Mouse (Mus musculus): ENCODE results near the gene Usp5. TPM values are rescaled to one million over a fixed set of nuclear protein-coding genes. Genes with fewer than 3 reads are reported as not detected.
"Not testable (repeated sequence)": the region's sequence is repeated elsewhere in the genome, so short reads cannot be mapped to it uniquely, and the experiment has no call there.

Usp5 gene
- polyA plus RNA-seq, 1 experiment: 37.4 TPM

GRCm38 (mm10) chr6:124805341-124806321, 23.7 kb downstream of the Usp5 start:
- Histone ChIP-seq H3K27me3 (ENCODE audit: control insufficient read depth, insufficient read depth, low read length) (no peaks in the 10 kb centered on the region), H3K36me3 (ENCODE audit: control insufficient read depth, insufficient read depth, low read length) (no peaks in the 10 kb centered on the region; the same call in 1 of the 2 replicates), H3K4me1 (ENCODE audit: control insufficient read depth, insufficient read depth, low read length) (peaks cover 29% of the 10 kb centered on the region), H3K27ac (ENCODE audit: control insufficient read depth, insufficient read depth, low read depth, low read length) (peak overlapping the region; percentile 97), H3K4me3 (ENCODE audit: control insufficient read depth, low read depth, low read length) (peak overlapping the region; percentile 93)
- peak; percentile 95 for TF ChIP-seq POLR2A (IDR thresholded peaks at IDR 0.05; ENCODE audit: control insufficient read depth, low read depth, low read length)
- no peak for TF ChIP-seq CTCF (IDR thresholded peaks at IDR 0.05; ENCODE audit: control insufficient read depth, insufficient read depth, insufficient replicate concordance, low read depth, low read length)

- H3K4me1 ChIP-seq (ENCODE audit: control insufficient read depth, insufficient read depth, low read length): peaks cover 22% of the 10 kb centered on the region
- TF ChIP-seq CTCF (IDR thresholded peaks at IDR 0.05; ENCODE audit: control insufficient read depth, insufficient read depth, insufficient replicate concordance, low read depth, low read length) (no peak), POLR2A (IDR thresholded peaks at IDR 0.05; ENCODE audit: control insufficient read depth, low read depth, low read length) (no peak)
- H3K4me3 ChIP-seq (ENCODE audit: control insufficient read depth, low read depth, low read length): peak overlapping the region; percentile 93
- no peak overlapping the region for H3K27ac ChIP-seq (ENCODE audit: control insufficient read depth, insufficient read depth, low read depth, low read length)
- H3K36me3 ChIP-seq (ENCODE audit: control insufficient read depth, insufficient read depth, low read length): no peaks in the 10 kb centered on the region; the same call in 1 of the 2 replicates
- H3K27me3 ChIP-seq (ENCODE audit: control insufficient read depth, insufficient read depth, low read length): no peaks in the 10 kb centered on the region
Measured at GRCm38 (mm10) chr6:124804341-124804740, 24.9 kb downstream of the Usp5 start.

GRCm38 (mm10) chr6:124803691-124804090, 25.6 kb downstream of the Usp5 start:
- H3K27me3 ChIP-seq (ENCODE audit: control insufficient read depth, insufficient read depth, low read length); H3K36me3 ChIP-seq (ENCODE audit: control insufficient read depth, insufficient read depth, low read length); H3K4me3 ChIP-seq (ENCODE audit: control insufficient read depth, low read depth, low read length); H3K27ac ChIP-seq (ENCODE audit: control insufficient read depth, insufficient read depth, low read depth, low read length): not testable (repeated sequence)
- peaks cover 16% of the 10 kb centered on the region for H3K4me1 ChIP-seq (ENCODE audit: control insufficient read depth, insufficient read depth, low read length)

- H3K4me3 ChIP-seq (ENCODE audit: control insufficient read depth, low read depth, low read length): no peak overlapping the region
- no peak overlapping the region for H3K27ac ChIP-seq (ENCODE audit: control insufficient read depth, insufficient read depth, low read depth, low read length)
- TF ChIP-seq POLR2A (IDR thresholded peaks at IDR 0.05; ENCODE audit: control insufficient read depth, low read depth, low read length): no peak
- TF ChIP-seq CTCF (IDR thresholded peaks at IDR 0.05; ENCODE audit: control insufficient read depth, insufficient read depth, insufficient replicate concordance, low read depth, low read length): no peak
- H3K4me1 ChIP-seq (ENCODE audit: control insufficient read depth, insufficient read depth, low read length): peaks cover 11% of the 10 kb centered on the region
- no peaks in the 10 kb centered on the region for H3K36me3 ChIP-seq (ENCODE audit: control insufficient read depth, insufficient read depth, low read length)
- H3K27me3 ChIP-seq (ENCODE audit: control insufficient read depth, insufficient read depth, low read length): no peaks in the 10 kb centered on the region
Measured at GRCm38 (mm10) chr6:124803061-124803460, 26.2 kb downstream of the Usp5 start.

GRCm38 (mm10) chr6:124802400-124802799, 26.9 kb downstream of the Usp5 start:
- H3K4me3 ChIP-seq (ENCODE audit: control insufficient read depth, low read depth, low read length); H3K27ac ChIP-seq (ENCODE audit: control insufficient read depth, insufficient read depth, low read depth, low read length): not testable (repeated sequence)
- peaks cover 11% of the 10 kb centered on the region for H3K4me1 ChIP-seq (ENCODE audit: control insufficient read depth, insufficient read depth, low read length)

GRCm38 (mm10) chr6:124796200-124796599, 33.1 kb downstream of the Usp5 start:
- Histone ChIP-seq H3K27me3 (ENCODE audit: control insufficient read depth, insufficient read depth, low read length) (no peaks in the 10 kb centered on the region), H3K36me3 (ENCODE audit: control insufficient read depth, insufficient read depth, low read length) (no peaks in the 10 kb centered on the region), H3K27ac (ENCODE audit: control insufficient read depth, insufficient read depth, low read depth, low read length) (no peak overlapping the region), H3K4me3 (ENCODE audit: control insufficient read depth, low read depth, low read length) (no peak overlapping the region), H3K4me1 (ENCODE audit: control insufficient read depth, insufficient read depth, low read length) (no peaks in the 10 kb centered on the region)
- TF ChIP-seq CTCF (IDR thresholded peaks at IDR 0.05; ENCODE audit: control insufficient read depth, insufficient read depth, insufficient replicate concordance, low read depth, low read length) (no peak), POLR2A (IDR thresholded peaks at IDR 0.05; ENCODE audit: control insufficient read depth, low read depth, low read length) (no peak)

More at GRCm38 (mm10) chr6:124802400-124802799, 26.9 kb downstream of the Usp5 start:
- H3K36me3 ChIP-seq (ENCODE audit: control insufficient read depth, insufficient read depth, low read length); H3K27me3 ChIP-seq (ENCODE audit: control insufficient read depth, insufficient read depth, low read length): not testable (repeated sequence)

- Histone ChIP-seq H3K4me1 (ENCODE audit: control insufficient read depth, insufficient read depth, low read length) (no peaks in the 10 kb centered on the region), H3K4me3 (ENCODE audit: control insufficient read depth, low read depth, low read length) (no peak overlapping the region), H3K27ac (ENCODE audit: control insufficient read depth, insufficient read depth, low read depth, low read length) (no peak overlapping the region)
Measured at GRCm38 (mm10) chr6:124795781-124796180, 33.5 kb downstream of the Usp5 start.

More at GRCm38 (mm10) chr6:124795781-124796180, 33.5 kb downstream of the Usp5 start:
- Histone ChIP-seq H3K36me3 (ENCODE audit: control insufficient read depth, insufficient read depth, low read length) (no peaks in the 10 kb centered on the region), H3K27me3 (ENCODE audit: control insufficient read depth, insufficient read depth, low read length) (no peaks in the 10 kb centered on the region)
- no peak for TF ChIP-seq CTCF (IDR thresholded peaks at IDR 0.05; ENCODE audit: control insufficient read depth, insufficient read depth, insufficient replicate concordance, low read depth, low read length)
- no peak for TF ChIP-seq POLR2A (IDR thresholded peaks at IDR 0.05; ENCODE audit: control insufficient read depth, low read depth, low read length)
